Mouse (Mus musculus) hindbrain, postnatal 0 days (tissue): ENCODE results near the gene Kcnj1. TPM values are rescaled to one million over a fixed set of nuclear protein-coding genes. Genes with fewer than 3 reads are reported as not detected.
A peak's percentile ranks its signal among the peaks of the same experiment; 100 is the strongest.

Source experiments
- ATAC-seq: fragments of 200-750 bp; cut with Nextera tagmentation; 2 replicates; pipeline ENCODE4 v1.8.0; 2017; ENCODE audit warnings: mild to moderate bottlenecking, moderate TSS enrichment, moderate library complexity
- DNase-seq: peaks from one replicate; pipeline ENCODE4 v3.0.0-alpha.2; 2015; ENCODE audit warnings: low spot score
- H3K27ac ChIP-seq: fragments of 300-500 bp; sonication (generic); 2 replicates; pipeline ENCODE4 v1.5.1; 2014; ENCODE audit warnings: mild to moderate bottlenecking
- H3K27me3 ChIP-seq: fragments of 300-500 bp; sonication (generic); 2 replicates; pipeline ENCODE4 v1.6.1; 2014; ENCODE audit warnings: low read length, mixed read lengths; ENCODE audit not compliant: insufficient read depth
- H3K36me3 ChIP-seq: fragments of 300-500 bp; sonication (generic); 2 replicates; pipeline ENCODE4 v1.6.1; 2014; ENCODE audit warnings: low read length, mixed read lengths; ENCODE audit not compliant: insufficient read depth
- H3K4me1 ChIP-seq: fragments of 300-500 bp; sonication (generic); 2 replicates; pipeline ENCODE4 v1.6.1; 2014; ENCODE audit warnings: antibody characterized with exemption, low read length, mixed read lengths; ENCODE audit not compliant: insufficient read depth
- H3K4me2 ChIP-seq: fragments of 300-500 bp; sonication (generic); 2 replicates; pipeline ENCODE4 v1.6.1; 2014; ENCODE audit warnings: low read depth, mild to moderate bottlenecking, low read length, moderate library complexity, mixed read lengths
- H3K4me3 ChIP-seq: fragments of 300-500 bp; sonication (generic); 2 replicates; pipeline ENCODE4 v1.5.1; 2014; ENCODE audit warnings: low read length
- H3K9ac ChIP-seq: fragments of 300-500 bp; sonication (generic); replicated peaks from 2 replicates; pipeline ENCODE4 v1.6.1; 2014; ENCODE audit warnings: mild to moderate bottlenecking, low read length, moderate library complexity, mixed read lengths
- H3K9me3 ChIP-seq: fragments of 300-500 bp; sonication (generic); 2 replicates; pipeline ENCODE4 v1.6.1; 2016; ENCODE audit warnings: low read length, mixed read lengths
- CTCF ChIP-seq: IDR thresholded peaks from 2 replicates; pipeline ENCODE4 v1.5.1; 2016; ENCODE audit warnings: antibody characterized with exemption, control low read depth, low read depth
- WGBS: fragments of 180-500 bp; shearing (Covaris S2); extraction: QIAGEN DNeasy Blood & Tissue Kit; methylation state at CpG from one replicate; pipeline ENCODE4 v1.1.7; 2014; 5-methylcytosine and 5-hydroxymethylcytosine counted together
- polyA plus RNA-seq: library from polyadenylated mRNA; unstranded; fragments of >200 nt; fragmentation: Nextera tagmentation; extraction: Ambion mirVana; gene quantifications from 2 replicates; pipeline ENCODE4 v1.2.1, GENCODE M21; 2015
- total RNA-seq: library from RNA; depleted of rRNA; stranded (reverse); fragments of >200 nt; gene quantifications from 2 replicates; pipeline ENCODE4 v1.2.3, GENCODE M21; 2014

Kcnj1 gene
- total and polyA plus RNA-seq, 2 experiments from 2014 or later: not detected

GRCm38 (mm10) chr9:32344051-32344450, 28.2 kb upstream of the Kcnj1 start, which contains the start of gene Kcnj5:
TSS of gene Kcnj5 (minus strand) at chr9:32344350.
- Histone ChIP-seq H3K36me3 (no peaks in the 10 kb centered on the region), H3K4me1 (peaks cover 8% of the 10 kb centered on the region; the same call in 1 of the 2 replicates), H3K4me3 (peak within 1 kb of the TSS; percentile 37), H3K27me3 (peaks cover 21% of the 10 kb centered on the region), H3K9me3 (no peaks in the 10 kb centered on the region), H3K9ac (no peak within 1 kb of the TSS), H3K4me2 (peak within 1 kb of the TSS; percentile 56), H3K27ac (no peak within 1 kb of the TSS)
- ATAC-seq: peak; percentile 33
- no peak for TF ChIP-seq CTCF
- 3% methylated on average over 20 of the region's 20 CpGs for WGBS
- DNase-seq: no peak

GRCm38 (mm10) chr9:32344489-32344888, 27.8 kb upstream of the Kcnj1 start:
- H3K9ac ChIP-seq: no peak overlapping the region
- no peaks in the 10 kb centered on the region for H3K36me3 ChIP-seq
- TF ChIP-seq CTCF: no peak
- DNase-seq (no peak), ATAC-seq (peak; percentile 51)
- H3K4me1 ChIP-seq: peaks cover 8% of the 10 kb centered on the region; the same call in 1 of the 2 replicates
- H3K27me3 ChIP-seq: peaks cover 21% of the 10 kb centered on the region
- H3K4me3 ChIP-seq: peak overlapping the region; percentile 37
- no peaks in the 10 kb centered on the region for H3K9me3 ChIP-seq
- H3K4me2 ChIP-seq: peak overlapping the region; percentile 56
- no peak overlapping the region for H3K27ac ChIP-seq
- whole genome bisulfite sequencing: 2% methylated on average over 21 of the region's 21 CpGs

- Histone ChIP-seq H3K9ac (no peak overlapping the region), H3K9me3 (no peaks in the 10 kb centered on the region), H3K27me3 (peaks cover 21% of the 10 kb centered on the region; the same call in 1 of the 2 replicates), H3K4me1 (peaks cover 8% of the 10 kb centered on the region; the same call in 1 of the 2 replicates), H3K36me3 (no peaks in the 10 kb centered on the region), H3K4me3 (no peak overlapping the region), H3K4me2 (no peak overlapping the region), H3K27ac (no peak overlapping the region)
- DNase-seq: no peak
- ATAC-seq: no peak
- no peak for TF ChIP-seq CTCF
- WGBS: 70% methylated on average over 8 of the region's 8 CpGs
These were observed 24.2 kb upstream of the Kcnj1 start for GRCm38 (mm10) chr9:32348096-32348495.

- Histone ChIP-seq H3K27ac (no peak overlapping the region), H3K9me3 (no peaks in the 10 kb centered on the region), H3K4me3 (no peak overlapping the region), H3K4me2 (no peak overlapping the region), H3K36me3 (no peaks in the 10 kb centered on the region), H3K4me1 (peaks cover 3% of the 10 kb centered on the region; the same call in 1 of the 2 replicates), H3K27me3 (peaks cover 16% of the 10 kb centered on the region; the same call in 1 of the 2 replicates), H3K9ac (no peak overlapping the region)
- no peak for TF ChIP-seq CTCF
- ATAC-seq (no peak), DNase-seq (no peak)
- 89% methylated on average over 10 of the region's 10 CpGs for WGBS
These were observed 22.9 kb upstream of the Kcnj1 start for GRCm38 (mm10) chr9:32349344-32349743.

GRCm38 (mm10) chr9:32350332-32350731, 22.0 kb upstream of the Kcnj1 start:
- Histone ChIP-seq H3K4me3 (no peak overlapping the region), H3K9ac (no peak overlapping the region), H3K4me2 (no peak overlapping the region), H3K4me1 (no peaks in the 10 kb centered on the region; the same call in 1 of the 2 replicates), H3K9me3 (no peaks in the 10 kb centered on the region), H3K27ac (no peak overlapping the region), H3K36me3 (no peaks in the 10 kb centered on the region), H3K27me3 (peaks cover 8% of the 10 kb centered on the region; the same call in 1 of the 2 replicates)
- 4% methylated on average over 6 of the region's 6 CpGs for WGBS
- DNase-seq (peak; percentile 90), ATAC-seq (no peak)
- TF ChIP-seq CTCF: peak; percentile 90

GRCm38 (mm10) chr9:32360770-32361169, 11.5 kb upstream of the Kcnj1 start:
- Histone ChIP-seq H3K9ac (no peak overlapping the region), H3K36me3 (no peaks in the 10 kb centered on the region), H3K27ac (no peak overlapping the region), H3K4me1 (no peaks in the 10 kb centered on the region), H3K27me3 (no peaks in the 10 kb centered on the region), H3K4me3 (no peak overlapping the region), H3K9me3 (no peaks in the 10 kb centered on the region), H3K4me2 (no peak overlapping the region)
- TF ChIP-seq CTCF: no peak
- DNase-seq: no peak
- ATAC-seq: no peak
- 92% methylated on average over 1 of the region's 1 CpGs for WGBS

- DNase-seq (no peak), ATAC-seq (no peak)
- no peak overlapping the region for H3K27ac ChIP-seq
- H3K27me3 ChIP-seq: no peaks in the 10 kb centered on the region
- H3K4me3 ChIP-seq: no peak overlapping the region
- no peaks in the 10 kb centered on the region for H3K36me3 ChIP-seq
- WGBS: 23% methylated on average over 2 of the region's 2 CpGs
- no peak overlapping the region for H3K9ac ChIP-seq
- H3K4me1 ChIP-seq: no peaks in the 10 kb centered on the region
- no peak overlapping the region for H3K4me2 ChIP-seq
- no peaks in the 10 kb centered on the region for H3K9me3 ChIP-seq
- TF ChIP-seq CTCF: no peak
These were observed 3.5 kb upstream of the Kcnj1 start for GRCm38 (mm10) chr9:32368812-32369211.
